Comparison of ENCODE assay signal across 26 mouse cellular contexts in genomic region chr16:29950791-29951190, GRCm38 (mm10).
A peak's percentile ranks its signal among the peaks of the same experiment; 100 is the strongest.
DNase-seq lines count a peak whose midpoint lies in the region; ATAC-seq and TF ChIP-seq lines count a peak whose summit lies in the region.
"Had no signal": no experiment of that assay in that cellular context is flagged by ENCODE, and none has a peak within 500 bp of the region (broad histone marks: within the 10 kb centered on the region; RNA-seq: fewer than 3 reads in every experiment).

No protein-coding gene starts in this region.

- no peak overlapping the region for H3K27ac ChIP-seq in intestine, postnatal 0 days (ENCODE audit: low read depth, low read length)
- H3K27ac ChIP-seq: embryonic facial prominence, embryonic 15.5 days; forebrain, embryonic 12.5 days; hindbrain, embryonic 10.5 days; hindbrain, postnatal 0 days; intestine, embryonic 15.5 days; lung, embryonic 15.5 days; midbrain, embryonic 10.5 days; stomach, embryonic 15.5 days had no signal

- 94% methylated on average over 4 of the region's 4 CpGs for whole genome bisulfite sequencing in intestine, postnatal 0 days

- H3K4me3 ChIP-seq in intestine, postnatal 0 days (ENCODE audit: low read depth, low read length) = no peak overlapping the region
- H3K4me3 ChIP-seq: embryonic facial prominence, embryonic 15.5 days; forebrain, embryonic 12.5 days; hindbrain, embryonic 10.5 days; intestine, embryonic 15.5 days; limb, embryonic 13.5 days; lung, embryonic 15.5 days; midbrain, embryonic 10.5 days; midbrain, embryonic 15.5 days; stomach, embryonic 15.5 days had no signal

- H3K36me3 ChIP-seq in intestine, postnatal 0 days (ENCODE audit: control insufficient read depth, insufficient read depth) = no peaks in the 10 kb centered on the region
- H3K36me3 ChIP-seq: embryonic facial prominence, embryonic 15.5 days; forebrain, embryonic 12.5 days; G1E; hindbrain, embryonic 10.5 days; intestine, embryonic 15.5 days; limb, embryonic 13.5 days; lung, embryonic 15.5 days; midbrain, embryonic 10.5 days; midbrain, embryonic 15.5 days; stomach, embryonic 15.5 days had no signal

- no peaks in the 10 kb centered on the region for H3K9me3 ChIP-seq in intestine, postnatal 0 days (ENCODE audit: control insufficient read depth)
- H3K9me3 ChIP-seq: embryonic facial prominence, embryonic 15.5 days; forebrain, embryonic 12.5 days; G1E; hindbrain, embryonic 10.5 days; intestine, embryonic 15.5 days; limb, embryonic 13.5 days; lung, embryonic 15.5 days; midbrain, embryonic 10.5 days; midbrain, embryonic 15.5 days; stomach, embryonic 15.5 days had no signal

- no peak for ATAC-seq in cerebellum, adult (ENCODE audit: insufficient number of reproducible peaks, low FRiP score, low TSS enrichment)
- no peak for ATAC-seq in intestine, postnatal 0 days
- ATAC-seq: forebrain, postnatal 0 days; hindbrain, postnatal 0 days; intestine, embryonic 15.5 days; midbrain, embryonic 15.5 days had no signal

- DNase-seq in cerebellum, adult 11-12 months = peak; percentile 69
- peak; percentile 49 for DNase-seq in cerebellum, adult 8-10 months
- peak; percentile 68 to 73 for DNase-seq in cerebellum, postnatal 36 days
- no peak for DNase-seq in spleen, postnatal 14 days (ENCODE audit: low spot score in 2 of 2)
- no peak for DNase-seq in adrenal gland, postnatal 14 days
- DNase-seq: adrenal gland, postnatal 10 days; forebrain, postnatal 0 days; heart, postnatal 14 days; kidney, adult 9 months; kidney, postnatal 10 days; layer of hippocampus, postnatal 36 days; thymus, postnatal 14 days had no signal

- H3K4me2 ChIP-seq in intestine, postnatal 0 days (replicated peaks; ENCODE audit: low read depth) = no peak overlapping the region
- H3K4me2 ChIP-seq: embryonic facial prominence, embryonic 15.5 days; forebrain, embryonic 12.5 days; intestine, embryonic 15.5 days; liver, embryonic 11.5 days; lung, embryonic 15.5 days; midbrain, embryonic 15.5 days; stomach, embryonic 15.5 days had no signal

- no peak overlapping the region for H3K9ac ChIP-seq in intestine, postnatal 0 days (ENCODE audit: low read depth, low read length)
- H3K9ac ChIP-seq: embryonic facial prominence, embryonic 15.5 days; forebrain, embryonic 12.5 days; forebrain, postnatal 0 days; intestine, embryonic 15.5 days; limb, embryonic 13.5 days; lung, embryonic 15.5 days; midbrain, embryonic 15.5 days; stomach, embryonic 15.5 days had no signal

- no peak for TF ChIP-seq CTCF in intestine, postnatal 0 days (IDR thresholded peaks at IDR 0.05; ENCODE audit: low read depth)

- H3K4me1 ChIP-seq in intestine, postnatal 0 days (replicated peaks; ENCODE audit: control insufficient read depth, insufficient read depth, low read length) = peaks cover 16% of the 10 kb centered on the region; the same call in 1 of the 2 replicates

- H3K27me3 ChIP-seq in intestine, postnatal 0 days (replicated peaks; ENCODE audit: control insufficient read depth, insufficient read depth, low read length) = no peaks in the 10 kb centered on the region
- H3K27me3 ChIP-seq: embryonic facial prominence, embryonic 15.5 days; intestine, embryonic 15.5 days; limb, embryonic 13.5 days; lung, embryonic 15.5 days; stomach, embryonic 15.5 days had no signal

Comparison
In these comparisons a context has a peak if more than half of its experiments do, and no peak if none do; other contexts are left out.
1. DNase-seq: peak in cerebellum, adult 11-12 months (single experiment), cerebellum, adult 8-10 months (single experiment) and cerebellum, postnatal 36 days (2 of 2); none in spleen, postnatal 14 days (0 of 2) and adrenal gland, postnatal 14 days (single experiment).